Mouse (Mus musculus): ENCODE data around the gene Cdc42bpa. TPM values are rescaled to one million over a fixed set of nuclear protein-coding genes. Genes with fewer than 3 reads are reported as not detected.

Cdc42bpa gene
- polyA plus RNA-seq, 1 experiment from 2014 or later, result 33.6 TPM

Other genes starting within 250 kb of the Cdc42bpa start
- not detected in 2 replicates for gene Kif28, start 215.2 kb upstream of the Cdc42bpa start, polyA plus RNA-seq (2014; fragmentation: Nextera tagmentation; extraction: Ambion mirVana)
- 0.21 TPM in 1 of 2 replicates, not detected in the other for gene Gm10518, start 157.1 kb upstream of the Cdc42bpa start, polyA plus RNA-seq (2014; fragmentation: Nextera tagmentation; extraction: Ambion mirVana)
- 23.4 and 23.6 TPM in 2 replicates for gene Ahctf1, start 156.8 kb upstream of the Cdc42bpa start, polyA plus RNA-seq (2014; fragmentation: Nextera tagmentation; extraction: Ambion mirVana)
- 3.1 and 3.3 TPM in 2 replicates for gene Coq8a, start 239.1 kb downstream of the Cdc42bpa start, polyA plus RNA-seq (2014; fragmentation: Nextera tagmentation; extraction: Ambion mirVana)

All from neural tube, embryonic 14.5 days (tissue).